Mouse (Mus musculus) stomach, postnatal 0 days (tissue): Measurements from ENCODE around the gene Ripk4. TPM values are rescaled to one million over a fixed set of nuclear protein-coding genes. Genes with fewer than 3 reads are reported as not detected.

Source experiments
- ATAC-seq: fragments of 200-750 bp; cut with Nextera tagmentation; 2 replicates; pipeline ENCODE4 v1.8.0; 2017; ENCODE audit not compliant: low FRiP score, low TSS enrichment
- DNase-seq: peaks from one replicate; pipeline ENCODE4 v3.0.0-alpha.2; 2016; ENCODE audit warnings: low spot score
- H3K27ac ChIP-seq: fragments of 300-500 bp; sonication (generic); replicated peaks from 2 replicates; pipeline ENCODE4 v1.5.1; 2014; ENCODE audit warnings: mild to moderate bottlenecking, control low read depth
- H3K27me3 ChIP-seq: fragments of 300-500 bp; sonication (generic); 2 replicates; pipeline ENCODE4 v1.6.1; 2014; ENCODE audit warnings: low read length; ENCODE audit not compliant: control insufficient read depth, insufficient read depth
- H3K36me3 ChIP-seq: fragments of 300-500 bp; sonication (generic); 2 replicates; pipeline ENCODE4 v1.6.1; 2014; ENCODE audit warnings: low read length, mixed read lengths; ENCODE audit not compliant: control insufficient read depth, insufficient read depth
- H3K4me1 ChIP-seq: fragments of 300-500 bp; sonication (generic); replicated peaks from 2 replicates; pipeline ENCODE4 v1.6.1; 2014; ENCODE audit warnings: antibody characterized with exemption; ENCODE audit not compliant: control insufficient read depth, insufficient read depth
- H3K4me2 ChIP-seq: fragments of 300-500 bp; sonication (generic); replicated peaks from 2 replicates; pipeline ENCODE4 v1.6.1; 2014; ENCODE audit warnings: low read depth, mild to moderate bottlenecking, control low read depth, moderate library complexity
- H3K4me3 ChIP-seq: fragments of 300-500 bp; sonication (generic); 2 replicates; pipeline ENCODE4 v1.5.1; 2014; ENCODE audit warnings: low read depth, low read length, control low read depth
- H3K9ac ChIP-seq: fragments of 300-500 bp; sonication (generic); 2 replicates; pipeline ENCODE4 v1.6.1; 2014; ENCODE audit warnings: mild to moderate bottlenecking, low read length, control low read depth, mixed read lengths
- H3K9me3 ChIP-seq: fragments of 300-500 bp; sonication (generic); 2 replicates; pipeline ENCODE4 v1.6.1; 2016; ENCODE audit warnings: low read length; ENCODE audit not compliant: control insufficient read depth
- CTCF ChIP-seq: IDR thresholded peaks from 2 replicates; pipeline ENCODE4 v1.5.1; 2016; ENCODE audit warnings: antibody characterized with exemption, low read depth, mild to moderate bottlenecking, moderate library complexity
- EP300 ChIP-seq: optimal IDR thresholded peaks from 2 replicates; pipeline ENCODE3; 2016; ENCODE audit warnings: antibody characterized with exemption
- WGBS: fragments of 180-500 bp; shearing (Covaris S2); extraction: QIAGEN DNeasy Blood & Tissue Kit; methylation state at CpG from one replicate; pipeline ENCODE4 v1.1.7; 2014; 5-methylcytosine and 5-hydroxymethylcytosine counted together
- polyA plus RNA-seq: library from polyadenylated mRNA; unstranded; fragments of >200 nt; fragmentation: Nextera tagmentation; extraction: Ambion mirVana; gene quantifications from 2 replicates; pipeline ENCODE4 v1.2.1, GENCODE M21; 2015

Ripk4 gene
- polyA plus RNA-seq, 1 experiment from 2014 or later, result 20.4 TPM

- no peaks in the 10 kb centered on the region for H3K27me3 ChIP-seq
- WGBS, result 71% methylated on average over 3 of the region's 3 CpGs
- H3K9ac ChIP-seq, result no peak overlapping the region
- no peaks in the 10 kb centered on the region for H3K4me1 ChIP-seq
- H3K27ac ChIP-seq, result no peak overlapping the region
- no peaks in the 10 kb centered on the region for H3K9me3 ChIP-seq
- no peak for TF ChIP-seq EP300
- TF ChIP-seq CTCF, result no peak
- H3K4me2 ChIP-seq, result no peak overlapping the region
- ATAC-seq (no peak), DNase-seq (no peak)
- peaks cover 33% of the 10 kb centered on the region for H3K36me3 ChIP-seq
- H3K4me3 ChIP-seq, result no peak overlapping the region
These were observed 33.6 kb upstream of the Ripk4 start for GRCm38 (mm10) chr16:97797212-97797611.

GRCm38 (mm10) chr16:97794256-97794655, 30.7 kb upstream of the Ripk4 start:
- DNase-seq (no peak), ATAC-seq (no peak)
- Histone ChIP-seq H3K9me3 (no peaks in the 10 kb centered on the region), H3K4me1 (no peaks in the 10 kb centered on the region), H3K27ac (no peak overlapping the region), H3K27me3 (no peaks in the 10 kb centered on the region), H3K4me2 (no peak overlapping the region), H3K9ac (no peak overlapping the region), H3K36me3 (peaks cover 32% of the 10 kb centered on the region), H3K4me3 (no peak overlapping the region)
- TF ChIP-seq CTCF (no peak), EP300 (no peak)
- 89% methylated on average over 6 of the region's 6 CpGs for WGBS

GRCm38 (mm10) chr16:97783057-97783456, 19.5 kb upstream of the Ripk4 start:
- Histone ChIP-seq H3K27ac (no peak overlapping the region), H3K4me1 (no peaks in the 10 kb centered on the region), H3K4me2 (no peak overlapping the region), H3K27me3 (no peaks in the 10 kb centered on the region), H3K9me3 (no peaks in the 10 kb centered on the region), H3K4me3 (no peak overlapping the region), H3K36me3 (no peaks in the 10 kb centered on the region), H3K9ac (no peak overlapping the region)
- peak; percentile 71; the same call in 1 of the 2 replicates for ATAC-seq
- DNase-seq, result no peak
- TF ChIP-seq EP300 (no peak), CTCF (no peak)
- WGBS, result 51% methylated on average over 5 of the region's 5 CpGs

GRCm38 (mm10) chr16:97778353-97779025, 14.9 kb upstream of the Ripk4 start:
- Histone ChIP-seq H3K4me1 (no peaks in the 10 kb centered on the region), H3K4me2 (peak overlapping the region; percentile 45), H3K9ac (no peak overlapping the region), H3K27ac (peak overlapping the region; percentile 14), H3K27me3 (no peaks in the 10 kb centered on the region), H3K36me3 (no peaks in the 10 kb centered on the region), H3K9me3 (no peaks in the 10 kb centered on the region), H3K4me3 (no peak overlapping the region)
- WGBS, result 16% methylated on average over 15 of the region's 15 CpGs
- TF ChIP-seq CTCF, result peak; percentile 91
- no peak for TF ChIP-seq EP300
- peak; percentile 95 for ATAC-seq
- peak; percentile 92 for DNase-seq

GRCm38 (mm10) chr16:97766501-97766900, 2.9 kb upstream of the Ripk4 start:
- no peaks in the 10 kb centered on the region for H3K36me3 ChIP-seq
- TF ChIP-seq CTCF, result no peak
- TF ChIP-seq EP300, result no peak
- no peaks in the 10 kb centered on the region for H3K4me1 ChIP-seq
- H3K4me2 ChIP-seq, result no peak overlapping the region
- no peak overlapping the region for H3K4me3 ChIP-seq
- ATAC-seq (peak; percentile 6; the same call in 1 of the 2 replicates), DNase-seq (peak; percentile 66)
- WGBS, result 23% methylated on average over 3 of the region's 3 CpGs
- no peaks in the 10 kb centered on the region for H3K27me3 ChIP-seq
- H3K27ac ChIP-seq, result 0 out of 2 replicates have a peak overlapping the region, but pooled peaks have one; percentile 18
- H3K9me3 ChIP-seq, result no peaks in the 10 kb centered on the region
- H3K9ac ChIP-seq, result no peak overlapping the region

- Histone ChIP-seq H3K36me3 (no peaks in the 10 kb centered on the region), H3K27ac (no peak overlapping the region), H3K4me3 (no peak overlapping the region), H3K9me3 (no peaks in the 10 kb centered on the region), H3K27me3 (no peaks in the 10 kb centered on the region), H3K4me2 (no peak overlapping the region), H3K4me1 (no peaks in the 10 kb centered on the region), H3K9ac (no peak overlapping the region)
- no peak for TF ChIP-seq CTCF
- TF ChIP-seq EP300, result no peak
- WGBS, result 55% methylated on average over 2 of the region's 2 CpGs
- no peak for ATAC-seq
- DNase-seq, result no peak
These were observed 1.0 kb upstream of the Ripk4 start for GRCm38 (mm10) chr16:97764626-97765025.
